Mouse (Mus musculus): Measurements from ENCODE around the gene Eipr1. TPM values are rescaled to one million over a fixed set of nuclear protein-coding genes. Genes with fewer than 3 reads are reported as not detected.
A peak's percentile ranks its signal among the peaks of the same experiment; 100 is the strongest.

Eipr1 gene
- polyA plus RNA-seq, 1 experiment from 2014 or later: 71.3 TPM

- H3K4me2 ChIP-seq (replicated peaks): no peak overlapping the region
- H3K27ac ChIP-seq: no peak overlapping the region
- no peaks in the 10 kb centered on the region for H3K27me3 ChIP-seq
- 70% methylated on average over 4 of the region's 4 CpGs for WGBS
- no peak overlapping the region for H3K4me3 ChIP-seq (replicated peaks)
- H3K9me3 ChIP-seq: no peaks in the 10 kb centered on the region
- H3K9ac ChIP-seq (replicated peaks): no peak overlapping the region
- 0 out of 2 replicates have a peak, but pooled peaks cover 3% of the 10 kb centered on the region for H3K4me1 ChIP-seq (replicated peaks)
- no peaks in the 10 kb centered on the region; the same call in 1 of the 2 replicates for H3K36me3 ChIP-seq
- no peak for ATAC-seq
Observed at GRCm38 (mm10) chr12:28899696-28900095, 148.1 kb downstream of the Eipr1 start.

GRCm38 (mm10) chr12:28900341-28900740 is 148.7 kb downstream of the Eipr1 start:
- 0 out of 2 replicates have a peak, but pooled peaks cover 3% of the 10 kb centered on the region for H3K4me1 ChIP-seq (replicated peaks)
- H3K9ac ChIP-seq (replicated peaks): no peak overlapping the region
- H3K27me3 ChIP-seq: no peaks in the 10 kb centered on the region
- WGBS: 87% methylated on average over 4 of the region's 4 CpGs
- H3K9me3 ChIP-seq: no peaks in the 10 kb centered on the region
- no peak overlapping the region for H3K4me2 ChIP-seq (replicated peaks)
- no peak overlapping the region for H3K4me3 ChIP-seq (replicated peaks)
- H3K27ac ChIP-seq: no peak overlapping the region
- no peak for ATAC-seq
- H3K36me3 ChIP-seq: no peaks in the 10 kb centered on the region; the same call in 1 of the 2 replicates

- H3K27ac ChIP-seq: no peak overlapping the region
Observed at GRCm38 (mm10) chr12:28902132-28902531, 150.5 kb downstream of the Eipr1 start.

GRCm38 (mm10) chr12:28903082-28903481 is 151.5 kb downstream of the Eipr1 start:
- no peak overlapping the region for H3K27ac ChIP-seq
- 91% methylated on average over 4 of the region's 4 CpGs for WGBS
- no peak overlapping the region for H3K4me2 ChIP-seq (replicated peaks)
- H3K9me3 ChIP-seq: no peaks in the 10 kb centered on the region
- H3K36me3 ChIP-seq: no peaks in the 10 kb centered on the region; the same call in 1 of the 2 replicates
- no peak overlapping the region for H3K9ac ChIP-seq (replicated peaks)
- no peak for ATAC-seq
- H3K4me3 ChIP-seq (replicated peaks): no peak overlapping the region
- H3K27me3 ChIP-seq: no peaks in the 10 kb centered on the region
- peaks cover 24% of the 10 kb centered on the region for H3K4me1 ChIP-seq (replicated peaks)

More at GRCm38 (mm10) chr12:28902132-28902531, 150.5 kb downstream of the Eipr1 start:
- no peak overlapping the region for H3K9ac ChIP-seq (replicated peaks)
- no peak for ATAC-seq
- peaks cover 15% of the 10 kb centered on the region for H3K4me1 ChIP-seq (replicated peaks)
- WGBS: 93% methylated on average over 3 of the region's 3 CpGs
- H3K4me3 ChIP-seq (replicated peaks): no peak overlapping the region
- H3K9me3 ChIP-seq: no peaks in the 10 kb centered on the region
- H3K36me3 ChIP-seq: no peaks in the 10 kb centered on the region; the same call in 1 of the 2 replicates
- no peaks in the 10 kb centered on the region for H3K27me3 ChIP-seq
- H3K4me2 ChIP-seq (replicated peaks): no peak overlapping the region

GRCm38 (mm10) chr12:28905486-28905885 is 153.9 kb downstream of the Eipr1 start:
- WGBS: 95% methylated on average over 6 of the region's 6 CpGs
- H3K9me3 ChIP-seq: no peaks in the 10 kb centered on the region
- H3K4me2 ChIP-seq (replicated peaks): no peak overlapping the region
- no peak for ATAC-seq
- H3K36me3 ChIP-seq: no peaks in the 10 kb centered on the region; the same call in 1 of the 2 replicates
- peaks cover 31% of the 10 kb centered on the region for H3K4me1 ChIP-seq (replicated peaks)
- no peaks in the 10 kb centered on the region for H3K27me3 ChIP-seq
- H3K4me3 ChIP-seq (replicated peaks): no peak overlapping the region
- H3K27ac ChIP-seq: no peak overlapping the region
- H3K9ac ChIP-seq (replicated peaks): no peak overlapping the region

GRCm38 (mm10) chr12:28906016-28906415 is 154.4 kb downstream of the Eipr1 start:
- Histone ChIP-seq H3K27ac (peak overlapping the region; percentile 85; the same call in 1 of the 2 replicates), H3K4me3 (replicated peaks) (no peak overlapping the region)

GRCm38 (mm10) chr12:28906809-28907297 is 155.2 kb downstream of the Eipr1 start:
- Histone ChIP-seq H3K9ac (replicated peaks) (no peak overlapping the region; the same call in 1 of the 2 replicates), H3K4me2 (replicated peaks) (peak overlapping the region; percentile 35), H3K36me3 (no peaks in the 10 kb centered on the region), H3K4me3 (replicated peaks) (no peak overlapping the region), H3K27me3 (no peaks in the 10 kb centered on the region), H3K9me3 (no peaks in the 10 kb centered on the region), H3K4me1 (replicated peaks) (peaks cover 31% of the 10 kb centered on the region), H3K27ac (peak overlapping the region; percentile 85)
- ATAC-seq: peak; percentile 38
- WGBS: 9% methylated on average over 7 of the region's 7 CpGs

More at GRCm38 (mm10) chr12:28906016-28906415, 154.4 kb downstream of the Eipr1 start:
- peaks cover 31% of the 10 kb centered on the region for H3K4me1 ChIP-seq (replicated peaks)
- no peaks in the 10 kb centered on the region for H3K36me3 ChIP-seq
- no peak overlapping the region for H3K9ac ChIP-seq (replicated peaks)
- 97% methylated on average over 1 of the region's 1 CpGs for WGBS
- H3K4me2 ChIP-seq (replicated peaks): no peak overlapping the region
- ATAC-seq: no peak
- no peaks in the 10 kb centered on the region for H3K27me3 ChIP-seq
- no peaks in the 10 kb centered on the region for H3K9me3 ChIP-seq

- Histone ChIP-seq H3K9me3 (no peaks in the 10 kb centered on the region), H3K27me3 (no peaks in the 10 kb centered on the region), H3K36me3 (no peaks in the 10 kb centered on the region), H3K9ac (replicated peaks) (peak overlapping the region; percentile 28; the same call in 1 of the 2 replicates), H3K4me3 (replicated peaks) (no peak overlapping the region), H3K4me1 (replicated peaks) (peaks cover 39% of the 10 kb centered on the region), H3K27ac (peak overlapping the region; percentile 85), H3K4me2 (replicated peaks) (no peak overlapping the region)
- peak; percentile 15; the same call in 1 of the 2 replicates for ATAC-seq
- 19% methylated on average over 9 of the region's 9 CpGs for WGBS
Observed at GRCm38 (mm10) chr12:28907814-28908213, 156.2 kb downstream of the Eipr1 start.

- H3K9me3 ChIP-seq: no peaks in the 10 kb centered on the region
- H3K27me3 ChIP-seq: no peaks in the 10 kb centered on the region
- H3K4me3 ChIP-seq (replicated peaks): no peak overlapping the region
- 84% methylated on average over 5 of the region's 5 CpGs for WGBS
- no peak for ATAC-seq
- H3K4me2 ChIP-seq (replicated peaks): no peak overlapping the region
- no peak overlapping the region for H3K9ac ChIP-seq (replicated peaks)
- no peak overlapping the region for H3K27ac ChIP-seq
- H3K4me1 ChIP-seq (replicated peaks): peaks cover 40% of the 10 kb centered on the region
- H3K36me3 ChIP-seq: no peaks in the 10 kb centered on the region
Observed at GRCm38 (mm10) chr12:28909851-28910250, 158.2 kb downstream of the Eipr1 start.

- Histone ChIP-seq H3K27me3 (no peaks in the 10 kb centered on the region), H3K4me1 (replicated peaks) (peaks cover 40% of the 10 kb centered on the region), H3K9ac (replicated peaks) (no peak overlapping the region), H3K27ac (peak overlapping the region; percentile 51; the same call in 1 of the 2 replicates), H3K4me2 (replicated peaks) (no peak overlapping the region), H3K9me3 (no peaks in the 10 kb centered on the region), H3K36me3 (no peaks in the 10 kb centered on the region), H3K4me3 (replicated peaks) (no peak overlapping the region)
- 70% methylated on average over 8 of the region's 8 CpGs for WGBS
- ATAC-seq: no peak
Observed at GRCm38 (mm10) chr12:28910568-28910967, 159.0 kb downstream of the Eipr1 start.

- Histone ChIP-seq H3K9ac (replicated peaks) (no peak overlapping the region), H3K4me3 (replicated peaks) (no peak overlapping the region), H3K9me3 (no peaks in the 10 kb centered on the region), H3K27me3 (no peaks in the 10 kb centered on the region), H3K27ac (peak overlapping the region; percentile 70), H3K4me2 (replicated peaks) (no peak overlapping the region), H3K4me1 (replicated peaks) (peaks cover 26% of the 10 kb centered on the region), H3K36me3 (no peaks in the 10 kb centered on the region)
- 66% methylated on average over 18 of the region's 18 CpGs for WGBS
- peak; percentile 59; the same call in 1 of the 2 replicates for ATAC-seq
Observed at GRCm38 (mm10) chr12:28912351-28912936, 160.8 kb downstream of the Eipr1 start.

GRCm38 (mm10) chr12:28913099-28913498 is 161.5 kb downstream of the Eipr1 start:
- H3K9ac ChIP-seq (replicated peaks): no peak overlapping the region
- no peak overlapping the region for H3K4me3 ChIP-seq (replicated peaks)
- H3K36me3 ChIP-seq: no peaks in the 10 kb centered on the region
- 54% methylated on average over 3 of the region's 3 CpGs for WGBS
- no peak for ATAC-seq
- no peaks in the 10 kb centered on the region for H3K9me3 ChIP-seq
- no peaks in the 10 kb centered on the region for H3K27me3 ChIP-seq
- H3K27ac ChIP-seq: peak overlapping the region; percentile 70
- H3K4me2 ChIP-seq (replicated peaks): no peak overlapping the region
- H3K4me1 ChIP-seq (replicated peaks): peaks cover 19% of the 10 kb centered on the region

All from midbrain, embryonic 13.5 days (tissue).